Comparison of ENCODE assay signal across 8 mouse cellular contexts in genomic region chr7:30859635-30860402, GRCm38 (mm10). TPM values are rescaled to one million over a fixed set of nuclear protein-coding genes. Genes with fewer than 3 reads are reported as not detected.
DNase-seq lines count a peak whose midpoint lies in the region; ATAC-seq and TF ChIP-seq lines count a peak whose summit lies in the region.

No protein-coding gene starts in this region.

- H3K36me3 ChIP-seq in forebrain, embryonic 11.5 days (ENCODE audit: control insufficient read depth, insufficient read depth, low read length): no peaks in the 10 kb centered on the region
- H3K36me3 ChIP-seq in hindbrain, embryonic 15.5 days: no peaks in the 10 kb centered on the region

- H3K9me3 ChIP-seq in forebrain, embryonic 11.5 days (ENCODE audit: control insufficient read depth, low read length): no peaks in the 10 kb centered on the region
- no peaks in the 10 kb centered on the region for H3K9me3 ChIP-seq in hindbrain, embryonic 15.5 days

- peak; percentile 69 for TF ChIP-seq CTCF in left cerebral cortex, adult 2 months (IDR thresholded peaks at IDR 0.05)

- H3K4me3 ChIP-seq in forebrain, embryonic 11.5 days (ENCODE audit: low read depth, low read length): peak overlapping the region; percentile 8
- H3K4me3 ChIP-seq in hindbrain, embryonic 15.5 days: peak overlapping the region; percentile 32
- H3K4me3 ChIP-seq in left cerebral cortex, adult 2 months: no peak overlapping the region

- peak; percentile 39 to 80 for DNase-seq in adrenal gland, adult (ENCODE audit: inconsistent age in 2 of 2, low spot score in 1 of 2)
- no peak for DNase-seq in adrenal gland, adult 8-10 months
- peak; percentile 77 for DNase-seq in brain, adult 2 months (ENCODE audit: low read depth, low spot score)
- peak; percentile 85 for DNase-seq in forebrain, embryonic 11.5 days (ENCODE audit: low spot score)
- peak; percentile 43 to 60 for DNase-seq in left cerebral cortex, adult 2 months (ENCODE audit: extremely low spot score in 1 of 2, low spot score in 2 of 2)
- DNase-seq in right cerebral cortex, postnatal 25 days: peak; percentile 34

- H3K4me2 ChIP-seq in forebrain, embryonic 11.5 days (ENCODE audit: low read depth, low read length, severe bottlenecking): 0 out of 2 replicates have a peak overlapping the region, but pooled peaks have one; percentile 22
- peak overlapping the region; percentile 54 for H3K4me2 ChIP-seq in hindbrain, embryonic 15.5 days

- H3K9ac ChIP-seq in forebrain, embryonic 11.5 days (ENCODE audit: low read length): no peak overlapping the region
- H3K9ac ChIP-seq in hindbrain, embryonic 15.5 days: no peak overlapping the region

- H3K27ac ChIP-seq in forebrain, embryonic 11.5 days (ENCODE audit: low read depth, low read length): no peak overlapping the region
- no peak overlapping the region for H3K27ac ChIP-seq in hindbrain, embryonic 15.5 days (replicated peaks)
- no peak overlapping the region for H3K27ac ChIP-seq in left cerebral cortex, adult 2 months

- H3K27me3 ChIP-seq in forebrain, embryonic 11.5 days (ENCODE audit: control insufficient read depth, insufficient read depth, low read length): no peaks in the 10 kb centered on the region
- H3K27me3 ChIP-seq in hindbrain, embryonic 15.5 days: no peaks in the 10 kb centered on the region

- peak; percentile 65 for ATAC-seq in forebrain, embryonic 11.5 days (replicated peaks; ENCODE audit: low FRiP score)
- peak; percentile 75 for ATAC-seq in hindbrain, embryonic 15.5 days (ENCODE audit: low FRiP score, low read depth)
- ATAC-seq in megakaryocyte, adult 5-6 weeks (ENCODE audit: poor library complexity, severe bottlenecking): peak; percentile 92

- no peaks in the 10 kb centered on the region for H3K4me1 ChIP-seq in forebrain, embryonic 11.5 days (replicated peaks; ENCODE audit: control insufficient read depth, insufficient read depth, low read length)
- H3K4me1 ChIP-seq in hindbrain, embryonic 15.5 days (replicated peaks): no peaks in the 10 kb centered on the region

- intact Hi-C loops in left cerebral cortex, adult 2 months (cut with DNase I): loop anchor here (2.0 to 5.0 kb wide), 4 partner anchors 63 to 273 kb away; partner anchors contain the start of genes Kmt2b and Tmem147

- WGBS in forebrain, embryonic 11.5 days: 9% methylated on average over 15 of the region's 16 CpGs
- WGBS in hindbrain, embryonic 15.5 days: 8% methylated on average over 14 of the region's 16 CpGs

RNA-seq across cellular contexts. Expression of gene Ffar1, which starts 1.5 kb away (rescaled TPM):
- total RNA-seq in adrenal gland, adult 8-10 months (2022): not detected
- polyA plus RNA-seq in forebrain, embryonic 11.5 days (2014; fragmentation: Nextera tagmentation; extraction: Ambion mirVana): not detected in 2 replicates
- polyA plus RNA-seq in hindbrain, embryonic 15.5 days (2015; fragmentation: Nextera tagmentation; extraction: Ambion mirVana): not detected in 2 replicates
- total RNA-seq in left cerebral cortex, adult 2 months (2021): not detected
- 0.09 TPM in 1 of 2 replicates, not detected in the other for total RNA-seq in megakaryocyte, adult 5-6 weeks (2015)
- 0.07 TPM in 1 of 2 replicates, not detected in the other for total RNA-seq in megakaryocyte, adult 5-6 weeks (2017)

RNA-seq across cellular contexts. Expression of gene Ffar3, which starts 3.8 kb away (rescaled TPM):
- 1 to 10 TPM in 1 of 4 experiments, under 1 TPM in 3; 0.35 to 1.9 (median 0.75) TPM for total RNA-seq in adrenal gland, adult 8-10 months (2022)
- polyA plus RNA-seq in forebrain, embryonic 11.5 days (2014; fragmentation: Nextera tagmentation; extraction: Ambion mirVana): not detected in 2 replicates
- polyA plus RNA-seq in hindbrain, embryonic 15.5 days (2015; fragmentation: Nextera tagmentation; extraction: Ambion mirVana): 0.13 TPM in 1 of 2 replicates, not detected in the other
- total RNA-seq in left cerebral cortex, adult 2 months (2021): not detected
- not detected in 2 replicates for total RNA-seq in megakaryocyte, adult 5-6 weeks (2015)
- total RNA-seq in megakaryocyte, adult 5-6 weeks (2017): not detected in 2 replicates

RNA-seq across cellular contexts. Expression of gene Cd22, which starts 20.3 kb away (rescaled TPM):
- total RNA-seq in adrenal gland, adult 8-10 months (2022): 1 to 10 TPM; 1.1 to 2.3 (median 1.5) TPM
- polyA plus RNA-seq in forebrain, embryonic 11.5 days (2014; fragmentation: Nextera tagmentation; extraction: Ambion mirVana): not detected in 2 replicates
- polyA plus RNA-seq in hindbrain, embryonic 15.5 days (2015; fragmentation: Nextera tagmentation; extraction: Ambion mirVana): 0.35 TPM in 1 of 2 replicates, not detected in the other
- total RNA-seq in left cerebral cortex, adult 2 months (2021): not detected
- 1.9 and 2.7 TPM in 2 replicates for total RNA-seq in megakaryocyte, adult 5-6 weeks (2015)
- total RNA-seq in megakaryocyte, adult 5-6 weeks (2017): 10.5 and 10.8 TPM in 2 replicates

RNA-seq across cellular contexts. Expression of gene Ffar2, which starts 36.2 kb away (rescaled TPM):
- total RNA-seq in adrenal gland, adult 8-10 months (2022): 1 to 10 TPM; 1.6 to 9.0 (median 2.6) TPM
- not detected in 2 replicates for polyA plus RNA-seq in forebrain, embryonic 11.5 days (2014; fragmentation: Nextera tagmentation; extraction: Ambion mirVana)
- 0.21 TPM in 1 of 2 replicates, not detected in the other for polyA plus RNA-seq in hindbrain, embryonic 15.5 days (2015; fragmentation: Nextera tagmentation; extraction: Ambion mirVana)
- total RNA-seq in left cerebral cortex, adult 2 months (2021): not detected
- total RNA-seq in megakaryocyte, adult 5-6 weeks (2015): 3.4 and 4.0 TPM in 2 replicates
- 12.2 and 15.3 TPM in 2 replicates for total RNA-seq in megakaryocyte, adult 5-6 weeks (2017)

RNA-seq across cellular contexts. Expression of gene Mag, which starts 54.9 kb away (rescaled TPM):
- 1 to 10 TPM in 1 of 4 experiments, under 1 TPM in 3; 0.32 to 1.3 (median 0.42) TPM for total RNA-seq in adrenal gland, adult 8-10 months (2022)
- 0.11 and 0.20 TPM in 2 replicates for polyA plus RNA-seq in forebrain, embryonic 11.5 days (2014; fragmentation: Nextera tagmentation; extraction: Ambion mirVana)
- polyA plus RNA-seq in hindbrain, embryonic 15.5 days (2015; fragmentation: Nextera tagmentation; extraction: Ambion mirVana): 4.1 and 5.0 TPM in 2 replicates
- total RNA-seq in left cerebral cortex, adult 2 months (2021): 10 to 100 TPM; 91.1 to 93.1 TPM
- 0.87 and 0.89 TPM in 2 replicates for total RNA-seq in megakaryocyte, adult 5-6 weeks (2015)
- 0.95 and 1.1 TPM in 2 replicates for total RNA-seq in megakaryocyte, adult 5-6 weeks (2017)
